Mouse (Mus musculus) stomach, postnatal 0 days (tissue): ENCODE results near the gene Dnah2.

ENCODE experiments used
- CTCF ChIP-seq: IDR thresholded peaks from 2 replicates; pipeline ENCODE4 v1.5.1; 2016; ENCODE audit warnings: antibody characterized with exemption, low read depth, mild to moderate bottlenecking, moderate library complexity
- EP300 ChIP-seq: optimal IDR thresholded peaks from 2 replicates; pipeline ENCODE3; 2016; ENCODE audit warnings: antibody characterized with exemption

DNA sequence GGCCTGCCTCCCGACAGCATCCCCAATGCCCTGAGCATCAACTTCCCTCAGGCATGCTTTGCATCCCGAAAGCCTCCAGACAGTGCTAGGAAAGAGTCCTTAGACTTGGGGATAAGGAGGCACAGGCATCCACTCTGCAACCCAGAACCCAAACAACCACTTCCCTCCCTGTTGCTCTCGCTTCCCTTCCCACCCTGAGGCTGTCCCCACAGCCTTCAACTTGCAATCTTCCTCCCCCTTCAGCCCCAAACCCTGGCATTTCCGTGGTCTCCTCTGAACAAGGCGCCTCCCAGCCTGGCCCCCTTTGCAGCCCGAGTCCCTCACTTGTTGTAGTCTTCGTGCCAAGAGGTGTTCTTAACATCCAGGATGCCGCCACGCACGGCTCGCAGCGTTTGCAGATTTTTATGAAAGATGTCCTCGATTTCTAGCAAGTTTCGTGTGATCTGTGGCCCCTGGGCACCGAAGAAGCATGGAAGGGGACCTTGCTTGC is 32.7 kb downstream of the Dnah2 start:
- TF ChIP-seq CTCF: no peak
- TF ChIP-seq EP300: no peak
